Mouse (Mus musculus): Measurements from ENCODE around the gene Gm40460. TPM values are rescaled to one million over a fixed set of nuclear protein-coding genes. Genes with fewer than 3 reads are reported as not detected.
"Not testable (repeated sequence)": the region's sequence is repeated elsewhere in the genome, so short reads cannot be mapped to it uniquely, and the experiment has no call there.

Gm40460 gene
- not detected in 2 replicates for polyA plus RNA-seq (2012; rRNA removed)

DNA sequence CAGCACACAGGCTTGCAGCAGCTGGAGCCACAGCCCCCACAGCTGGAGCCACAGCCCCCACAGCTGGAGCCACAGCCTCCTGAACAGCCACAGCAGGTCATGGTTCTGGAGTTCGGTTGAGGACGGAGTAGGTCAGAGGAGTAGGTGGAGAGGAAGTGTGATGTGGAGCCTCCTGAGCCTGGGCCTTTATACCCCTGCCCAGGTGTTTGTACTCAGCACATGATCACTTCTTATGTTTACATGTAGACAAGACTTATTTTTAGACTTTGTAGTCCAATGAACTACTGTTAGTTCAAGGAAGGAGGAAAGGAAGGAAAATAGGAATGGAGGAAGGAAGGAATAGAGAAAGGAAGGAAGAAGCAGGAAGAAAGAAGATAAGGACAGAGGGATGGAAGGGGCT lies at the start of gene Gm40460:
TSS of gene Gm40460 (minus strand) at position 101 of the 400 bp plus-strand sequence.
- Histone ChIP-seq H3K4me3 (ENCODE audit: low read depth, low read length) (no peak within 1 kb of the TSS), H3K27ac (ENCODE audit: insufficient read depth, low read depth, low read length) (no peak within 1 kb of the TSS), H3K27me3 (ENCODE audit: control insufficient read depth, insufficient read depth, low read length) (no peaks in the 10 kb centered on the region), H3K36me3 (ENCODE audit: control insufficient read depth, insufficient read depth, low read length) (no peaks in the 10 kb centered on the region), H3K4me1 (ENCODE audit: control insufficient read depth, insufficient read depth, insufficient read length, low read length) (no peaks in the 10 kb centered on the region; the same call in 1 of the 2 replicates)
- WGBS, result 46% methylated on average over 2 of the region's 2 CpGs
- TF ChIP-seq POLR2A (IDR thresholded peaks at IDR 0.05; ENCODE audit: low read depth, low read length), result no peak

DNA sequence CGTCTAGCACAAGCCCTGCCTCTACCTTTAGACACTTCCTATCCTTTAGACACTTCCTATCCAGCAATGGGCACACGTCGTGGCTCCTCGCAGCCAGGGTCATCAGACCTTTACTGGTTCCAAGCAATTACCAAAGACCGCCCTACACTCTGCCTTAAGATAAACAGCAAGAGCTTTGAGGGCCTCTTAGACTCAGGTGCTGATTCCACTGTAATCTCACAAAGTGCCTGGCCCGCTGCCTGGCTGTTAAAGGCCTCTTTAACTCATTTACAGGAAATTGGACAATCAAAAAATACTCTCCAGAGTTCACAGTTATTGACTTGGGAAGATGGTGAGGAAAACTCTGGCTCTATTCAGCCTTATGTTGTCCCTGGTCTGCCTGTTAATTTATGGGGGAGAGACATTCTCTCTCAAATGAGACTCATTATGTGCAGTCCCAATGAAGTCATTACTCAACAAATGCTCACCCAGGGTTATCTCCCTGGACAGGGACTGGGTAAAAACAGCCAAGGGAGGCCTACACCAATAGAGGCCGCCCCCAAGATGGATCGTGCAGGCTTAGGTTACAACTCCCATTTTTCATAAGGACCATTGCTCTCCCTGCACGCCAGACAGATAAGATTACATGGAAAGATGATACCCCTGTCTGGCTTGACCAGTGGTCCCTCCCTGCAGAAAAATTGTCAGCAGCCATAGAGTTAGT lies 45.2 kb upstream of the Gm40460 start:
- H3K4me3 ChIP-seq (ENCODE audit: low read depth, low read length); H3K27me3 ChIP-seq (ENCODE audit: control insufficient read depth, insufficient read depth, low read length); H3K36me3 ChIP-seq (ENCODE audit: control insufficient read depth, insufficient read depth, low read length); H3K27ac ChIP-seq (ENCODE audit: insufficient read depth, low read depth, low read length); H3K4me1 ChIP-seq (ENCODE audit: control insufficient read depth, insufficient read depth, insufficient read length, low read length): not testable (repeated sequence)
- WGBS, result 36% methylated on average over 9 of the region's 9 CpGs

DNA sequence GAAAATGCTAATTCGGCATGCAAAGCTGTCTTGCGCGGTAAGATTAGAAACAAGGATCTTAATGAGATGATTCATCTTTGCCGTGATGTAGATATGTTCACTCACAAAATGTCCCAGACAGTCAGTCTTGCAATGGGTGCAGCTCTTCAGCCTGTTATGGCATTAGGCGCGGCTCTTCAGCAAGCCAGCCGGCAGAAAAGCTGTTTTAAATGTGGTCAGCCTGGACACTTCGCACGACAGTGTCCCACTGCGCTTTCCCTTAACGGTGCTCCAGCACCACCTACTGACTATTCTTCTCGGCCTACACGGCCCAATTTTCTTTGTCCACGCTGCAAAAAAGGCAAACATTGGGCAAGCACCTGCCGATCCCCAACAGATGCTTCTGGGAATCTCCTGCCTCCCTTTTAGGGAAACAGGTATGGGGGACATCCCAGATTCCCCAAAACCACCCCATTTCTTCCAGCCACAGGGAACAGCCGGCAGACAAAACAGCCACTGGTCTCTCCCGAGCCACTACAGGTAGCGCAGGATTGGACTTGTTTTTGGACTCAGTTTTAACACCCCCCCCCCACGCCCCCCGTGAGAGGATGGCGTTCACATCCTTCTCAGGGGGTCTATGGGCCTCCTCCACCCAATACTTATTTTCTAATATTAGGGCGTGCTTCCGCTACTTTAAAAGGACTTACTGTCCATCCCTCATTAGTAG lies 44.4 kb upstream of the Gm40460 start:
- peaks cover 8% of the 10 kb centered on the region; the same call in 1 of the 2 replicates for H3K4me1 ChIP-seq (ENCODE audit: control insufficient read depth, insufficient read depth, insufficient read length, low read length)
- 0 out of 2 replicates have a peak overlapping the region, but pooled peaks have one; percentile 1 for H3K4me3 ChIP-seq (ENCODE audit: low read depth, low read length)
- H3K27me3 ChIP-seq (ENCODE audit: control insufficient read depth, insufficient read depth, low read length), result no peaks in the 10 kb centered on the region
- WGBS, result 15% methylated on average over 23 of the region's 23 CpGs
- TF ChIP-seq POLR2A (IDR thresholded peaks at IDR 0.05; ENCODE audit: low read depth, low read length), result no peak
- peak; percentile 18; the same call in 1 of the 2 replicates for TF ChIP-seq CTCF (IDR thresholded peaks at IDR 0.05; ENCODE audit: extremely low read depth, insufficient read length, insufficient replicate concordance, low read depth, low read length)
- no peaks in the 10 kb centered on the region for H3K36me3 ChIP-seq (ENCODE audit: control insufficient read depth, insufficient read depth, low read length)
- no peak overlapping the region for H3K27ac ChIP-seq (ENCODE audit: insufficient read depth, low read depth, low read length)

DNA sequence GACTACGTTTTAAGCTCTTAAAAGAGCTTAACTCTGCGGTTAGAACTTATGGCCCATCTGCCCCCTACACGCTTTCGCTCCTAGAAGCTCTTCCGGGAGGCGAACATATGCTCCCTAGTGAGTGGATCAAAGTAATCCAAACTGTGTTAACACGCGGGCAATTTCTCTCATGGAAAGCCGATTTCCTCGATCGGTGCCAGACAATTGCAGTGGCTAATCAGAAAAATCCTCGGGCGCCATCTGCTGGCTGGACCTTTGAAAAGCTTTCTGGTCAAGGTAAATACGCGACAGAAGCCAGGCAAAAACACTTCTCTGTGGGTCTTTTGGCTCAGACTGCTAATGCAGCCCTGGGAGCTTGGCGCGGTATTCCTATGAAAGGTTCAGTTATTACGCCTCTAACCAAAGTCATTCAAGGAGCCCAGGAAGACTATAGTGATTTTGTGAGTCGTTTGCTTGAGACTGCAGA lies 43.8 kb upstream of the Gm40460 start:
- H3K27me3 ChIP-seq (ENCODE audit: control insufficient read depth, insufficient read depth, low read length), result no peaks in the 10 kb centered on the region
- TF ChIP-seq CTCF (IDR thresholded peaks at IDR 0.05; ENCODE audit: extremely low read depth, insufficient read length, insufficient replicate concordance, low read depth, low read length) (peak; percentile 83; the same call in 1 of the 2 replicates), POLR2A (IDR thresholded peaks at IDR 0.05; ENCODE audit: low read depth, low read length) (no peak)
- H3K27ac ChIP-seq (ENCODE audit: insufficient read depth, low read depth, low read length), result peak overlapping the region; percentile 69
- peaks cover 8% of the 10 kb centered on the region; the same call in 1 of the 2 replicates for H3K4me1 ChIP-seq (ENCODE audit: control insufficient read depth, insufficient read depth, insufficient read length, low read length)
- no peaks in the 10 kb centered on the region for H3K36me3 ChIP-seq (ENCODE audit: control insufficient read depth, insufficient read depth, low read length)
- 1% methylated on average over 19 of the region's 19 CpGs for WGBS
- H3K4me3 ChIP-seq (ENCODE audit: low read depth, low read length), result peak overlapping the region; percentile 77

DNA sequence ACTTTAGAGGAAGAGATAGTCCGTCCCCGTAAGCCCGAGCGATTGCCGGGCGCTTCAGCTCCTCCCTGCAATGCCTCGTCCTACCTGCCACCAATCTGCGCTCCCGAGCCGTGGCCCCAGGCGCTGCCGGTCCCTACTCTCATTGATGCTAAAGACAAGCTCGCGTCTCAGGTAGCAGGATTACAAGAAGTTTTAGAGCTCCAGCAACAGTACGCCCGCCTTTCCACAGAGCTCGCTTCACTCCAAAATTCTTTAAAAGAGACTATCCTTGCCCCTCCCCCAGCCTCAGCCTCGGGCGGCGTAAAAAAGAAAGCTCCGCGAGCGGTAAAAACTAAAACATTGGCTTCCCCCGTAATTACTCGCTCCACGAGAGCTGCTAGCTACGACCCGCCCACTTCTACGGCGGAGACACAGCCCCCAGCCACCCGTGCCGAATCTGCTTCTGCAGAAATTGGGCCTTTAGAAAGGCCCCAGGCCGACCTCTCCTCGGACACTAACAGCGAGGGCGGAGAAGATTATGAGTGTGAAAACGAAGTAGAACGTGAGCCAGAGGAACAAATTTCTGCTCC lies 43.2 kb upstream of the Gm40460 start:
- no peaks in the 10 kb centered on the region for H3K36me3 ChIP-seq (ENCODE audit: control insufficient read depth, insufficient read depth, low read length)
- H3K4me1 ChIP-seq (ENCODE audit: control insufficient read depth, insufficient read depth, insufficient read length, low read length), result peaks cover 8% of the 10 kb centered on the region; the same call in 1 of the 2 replicates
- peak overlapping the region; percentile 77 for H3K4me3 ChIP-seq (ENCODE audit: low read depth, low read length)
- no peaks in the 10 kb centered on the region for H3K27me3 ChIP-seq (ENCODE audit: control insufficient read depth, insufficient read depth, low read length)
- peak; percentile 38; the same call in 1 of the 2 replicates for TF ChIP-seq CTCF (IDR thresholded peaks at IDR 0.05; ENCODE audit: extremely low read depth, insufficient read length, insufficient replicate concordance, low read depth, low read length)
- TF ChIP-seq POLR2A (IDR thresholded peaks at IDR 0.05; ENCODE audit: low read depth, low read length), result peak; percentile 10; the same call in 1 of the 2 replicates
- peak overlapping the region; percentile 69 for H3K27ac ChIP-seq (ENCODE audit: insufficient read depth, low read depth, low read length)
- under 1% methylated on average over 38 of the region's 38 CpGs for WGBS

DNA sequence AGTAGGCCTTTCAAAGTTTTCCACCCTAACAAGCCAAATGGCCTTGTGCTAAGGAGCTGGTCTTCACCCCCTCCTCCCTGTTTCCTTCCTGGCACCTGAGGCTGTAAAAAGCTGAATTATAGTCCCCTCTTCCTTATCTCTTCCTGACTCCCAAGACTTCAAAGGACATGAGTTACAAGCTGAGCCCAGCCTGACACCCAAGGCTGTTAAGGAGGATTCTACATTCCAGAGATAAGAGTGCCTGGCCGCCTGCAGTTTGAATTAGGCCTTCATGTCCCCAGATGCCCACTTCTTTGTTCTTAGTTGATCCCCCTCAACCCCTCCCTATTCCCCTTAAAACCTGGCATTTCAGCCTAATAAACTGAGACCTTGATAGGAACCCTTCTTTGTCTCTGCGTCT lies 42.0 kb upstream of the Gm40460 start:
- H3K4me1 ChIP-seq (ENCODE audit: control insufficient read depth, insufficient read depth, insufficient read length, low read length), result not testable (repeated sequence)
- 32% methylated on average over 2 of the region's 2 CpGs for WGBS
- H3K4me3 ChIP-seq (ENCODE audit: low read depth, low read length), result 0 out of 2 replicates have a peak overlapping the region, but pooled peaks have one; percentile 18

DNA sequence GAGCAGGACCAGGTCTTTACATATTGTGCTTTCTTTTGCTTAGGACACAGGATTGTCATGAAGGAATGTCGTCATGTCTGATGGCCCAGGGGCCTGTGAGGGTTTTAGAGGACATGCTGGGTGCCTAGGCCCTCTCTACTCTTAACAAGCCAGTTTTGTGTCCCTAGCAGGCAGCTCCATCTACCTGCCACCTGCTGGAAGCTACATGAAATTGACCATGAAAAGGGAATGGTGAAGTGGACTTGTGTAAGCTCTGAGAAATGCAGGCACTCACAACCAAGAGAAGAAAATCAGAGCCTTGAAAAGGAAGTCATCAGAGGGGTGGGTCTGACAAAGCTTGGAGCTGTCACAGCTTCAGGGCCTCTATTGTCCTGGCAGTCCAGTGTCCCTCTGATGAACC lies 38.4 kb upstream of the Gm40460 start:
- WGBS, result 92% methylated on average over 1 of the region's 1 CpGs
- H3K4me1 ChIP-seq (ENCODE audit: control insufficient read depth, insufficient read depth, insufficient read length, low read length), result not testable (repeated sequence)

More for the DNA sequence above, 42.0 kb upstream of the Gm40460 start:
- not testable (repeated sequence) for H3K27me3 ChIP-seq (ENCODE audit: control insufficient read depth, insufficient read depth, low read length); H3K27ac ChIP-seq (ENCODE audit: insufficient read depth, low read depth, low read length); H3K36me3 ChIP-seq (ENCODE audit: control insufficient read depth, insufficient read depth, low read length)

More for the DNA sequence above, 38.4 kb upstream of the Gm40460 start:
- H3K27ac ChIP-seq (ENCODE audit: insufficient read depth, low read depth, low read length); H3K36me3 ChIP-seq (ENCODE audit: control insufficient read depth, insufficient read depth, low read length); H3K4me3 ChIP-seq (ENCODE audit: low read depth, low read length); H3K27me3 ChIP-seq (ENCODE audit: control insufficient read depth, insufficient read depth, low read length): not testable (repeated sequence)

All from small intestine, adult 2 months (tissue).